Mouse (Mus musculus): ENCODE data around the gene Scarb1.

- TF ChIP-seq POLR2A (IDR thresholded peaks at IDR 0.05; ENCODE audit: control insufficient read depth, low read depth, low read length) (no peak), CTCF (IDR thresholded peaks at IDR 0.05; ENCODE audit: control insufficient read depth, insufficient read depth, insufficient replicate concordance, low read depth, low read length) (peak; percentile 71; the same call in 1 of the 2 replicates)
Measured at GRCm38 (mm10) chr5:125352781-125353294, 11.9 kb upstream of the Scarb1 start.
